Mouse (Mus musculus) right cerebral cortex, postnatal 4 days (tissue): ENCODE results near the gene Coq10b.
"Not testable (repeated sequence)": the region's sequence is repeated elsewhere in the genome, so short reads cannot be mapped to it uniquely, and the experiment has no call there.

Experiments
- DNase-seq: peaks from one replicate; pipeline ENCODE4 v3.0.0-alpha.2; 2022

The Coq10b gene

GRCm38 (mm10) chr1:55052355-55052953, at the start of gene Coq10b:
Gene Coq10b, plus strand, starts transcription at chr1:55052770.
- DNase-seq: peak; percentile 95

DNA sequence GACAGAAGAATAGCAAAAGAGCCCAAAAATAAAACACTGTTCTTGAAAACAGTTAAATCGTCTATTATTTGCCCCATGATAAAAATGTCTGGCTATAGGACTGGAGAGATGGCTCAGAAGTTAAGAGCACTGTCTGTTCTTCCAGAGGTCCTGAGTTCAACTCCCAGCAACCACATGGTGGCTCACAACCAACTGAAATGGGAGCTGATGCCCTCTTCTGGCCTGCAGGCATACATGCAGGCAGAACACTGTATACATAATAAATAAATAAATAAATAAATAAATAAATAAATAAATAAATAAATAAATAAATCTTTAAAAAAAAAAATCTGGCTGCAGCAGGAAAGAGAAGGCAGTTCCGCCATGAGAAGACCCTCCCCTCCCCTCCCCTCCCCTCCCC, 44.3 kb upstream of the Coq10b start:
- DNase-seq: not testable (repeated sequence)

DNA sequence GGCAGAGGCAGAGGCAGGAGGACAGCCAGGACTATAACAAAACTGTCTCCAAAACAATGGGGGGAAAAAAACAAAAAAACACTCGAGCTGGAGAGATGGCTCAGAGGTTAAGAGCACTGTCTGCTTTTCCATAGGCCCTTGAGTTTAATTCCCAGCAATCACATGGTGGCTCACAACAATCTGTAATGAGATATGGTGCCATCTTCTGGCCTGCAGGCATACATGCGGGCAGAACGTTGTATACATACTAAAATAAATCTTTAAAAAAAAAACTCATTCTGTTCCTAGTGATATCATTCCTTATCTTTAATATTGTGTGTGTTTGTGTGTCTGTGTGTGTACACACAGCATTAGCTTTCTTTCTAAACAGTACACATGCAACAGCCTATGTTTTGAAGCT, 40.1 kb upstream of the Coq10b start:
- DNase-seq: no peak

DNA sequence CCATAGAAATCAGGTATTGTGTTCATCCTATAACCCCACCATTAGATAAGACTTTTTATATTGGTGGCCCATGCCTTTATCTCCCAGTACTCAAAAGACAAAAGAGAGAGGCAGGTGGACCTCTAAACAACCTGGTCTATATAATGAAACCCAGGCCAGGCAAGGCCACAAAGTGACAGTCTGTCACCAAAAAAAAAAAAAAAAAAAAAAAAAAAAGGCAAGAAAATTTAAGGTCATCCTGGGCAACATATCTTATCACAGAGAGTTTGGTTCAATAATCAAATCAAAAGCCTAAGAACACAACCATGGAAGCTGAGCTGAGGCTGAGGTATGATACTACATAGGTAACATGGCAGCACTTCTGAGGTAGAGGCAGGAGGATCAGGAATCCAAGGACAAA, 30.7 kb upstream of the Coq10b start:
- DNase-seq: no peak

DNA sequence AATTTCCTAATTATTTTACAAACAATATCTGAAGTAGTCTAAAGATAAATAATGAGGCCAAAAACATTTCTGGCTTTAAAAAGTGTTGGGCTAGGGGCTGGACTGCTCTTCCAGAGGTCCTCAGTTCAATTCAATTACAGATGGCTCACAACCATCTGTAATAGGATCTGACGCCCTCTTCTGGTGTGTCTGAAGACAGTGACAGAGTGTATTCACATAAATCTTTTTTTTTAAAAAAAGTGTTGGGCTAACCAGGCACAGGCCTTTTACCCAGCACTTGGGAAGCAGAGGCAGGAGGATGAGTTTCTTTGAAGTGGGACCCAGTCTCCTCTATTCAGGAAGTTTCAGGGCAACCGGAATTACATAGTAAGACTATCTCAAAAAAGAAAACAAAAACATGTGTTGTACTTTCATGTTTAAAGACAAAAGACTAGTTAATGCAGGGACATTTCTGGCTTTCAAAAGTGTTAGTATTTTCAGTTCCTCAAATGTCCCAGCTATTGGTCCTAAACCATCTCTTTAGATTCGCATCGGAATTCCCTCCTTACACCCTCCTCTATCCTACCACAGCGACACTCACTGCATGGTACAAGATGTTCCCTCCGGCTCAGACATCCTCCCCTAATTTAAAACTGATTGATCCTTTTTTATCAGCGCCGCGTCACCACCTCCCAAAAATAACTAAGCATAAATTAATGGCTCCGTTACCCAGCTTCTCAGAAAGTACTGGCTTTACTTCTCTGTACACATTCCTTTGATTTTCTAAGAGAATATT, 26.7 kb upstream of the Coq10b start:
- no peak for DNase-seq

- no peak for DNase-seq
Observed at GRCm38 (mm10) chr1:55026444-55027252, 25.9 kb upstream of the Coq10b start.

- peak; percentile 94 for DNase-seq
Observed at GRCm38 (mm10) chr1:55027253-55027801, 25.2 kb upstream of the Coq10b start, which contains the start of gene Sf3b1. Gene Sf3b1, minus strand, starts transcription at chr1:55027481.

- DNase-seq: no peak
Observed at GRCm38 (mm10) chr1:55027966-55028365, 24.6 kb upstream of the Coq10b start.

GRCm38 (mm10) chr1:55028512-55029249, 23.9 kb upstream of the Coq10b start:
- no peak for DNase-seq

DNA sequence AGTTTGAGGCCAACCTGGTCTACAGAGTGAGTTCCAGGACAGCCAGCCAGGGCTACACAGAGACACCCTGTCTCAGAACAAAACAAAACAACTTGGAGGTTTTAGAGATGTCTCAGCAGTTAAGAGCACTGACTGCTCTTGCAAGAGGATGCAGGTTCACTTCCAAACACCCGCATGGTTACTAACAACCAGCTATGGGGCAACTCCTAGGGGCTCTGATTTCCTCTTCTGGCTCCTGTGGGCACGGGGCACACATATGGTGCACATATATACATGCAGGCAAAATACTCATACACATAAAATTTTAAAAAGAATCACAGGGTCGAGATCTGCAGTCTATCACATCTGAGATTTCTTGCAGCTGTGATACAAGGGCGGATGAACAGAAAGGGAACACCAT, 23.1 kb upstream of the Coq10b start:
- no peak for DNase-seq

- no peak for DNase-seq
Observed at GRCm38 (mm10) chr1:55031026-55031779, 21.4 kb upstream of the Coq10b start.

DNA sequence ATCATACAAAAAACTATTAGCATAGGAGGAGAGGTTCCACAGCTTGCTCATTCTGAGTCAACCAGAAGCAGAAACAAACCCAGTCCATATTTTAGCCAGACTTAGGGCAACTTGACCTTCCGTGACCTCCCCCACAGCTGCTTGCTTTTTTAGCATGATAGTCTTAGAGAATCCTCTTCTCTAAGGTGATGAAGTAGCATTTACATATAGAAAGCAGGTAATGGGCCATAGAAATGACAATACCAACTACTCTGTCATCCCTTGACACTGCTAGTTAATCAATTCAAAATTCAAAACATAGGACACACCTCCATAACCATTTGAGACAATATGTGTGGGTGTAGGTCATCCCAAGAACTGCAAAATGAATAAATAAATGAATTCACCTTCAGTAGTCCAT, 12.6 kb upstream of the Coq10b start:
- no peak for DNase-seq

DNA sequence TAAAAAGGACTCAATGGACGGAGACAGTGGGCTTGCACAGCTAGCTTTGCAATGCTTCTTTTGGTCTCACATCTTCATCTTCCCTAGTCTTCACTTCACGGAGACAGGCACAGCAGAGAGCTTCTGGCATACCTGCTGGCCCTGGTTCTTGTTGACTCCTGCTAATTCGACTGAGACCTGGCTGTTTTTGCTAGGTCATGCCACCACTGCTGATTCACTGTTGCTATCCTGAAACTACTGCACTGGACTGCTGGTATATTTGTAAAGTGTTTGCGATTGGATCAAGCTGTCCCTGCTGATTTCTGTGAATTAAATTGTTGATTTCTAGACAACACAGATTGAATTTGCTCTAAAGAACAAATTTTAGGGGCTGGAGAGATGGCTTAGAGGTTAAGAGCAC, 10.9 kb upstream of the Coq10b start:
- DNase-seq: no peak

- no peak for DNase-seq
Observed at GRCm38 (mm10) chr1:55042246-55042645, 10.3 kb upstream of the Coq10b start.

DNA sequence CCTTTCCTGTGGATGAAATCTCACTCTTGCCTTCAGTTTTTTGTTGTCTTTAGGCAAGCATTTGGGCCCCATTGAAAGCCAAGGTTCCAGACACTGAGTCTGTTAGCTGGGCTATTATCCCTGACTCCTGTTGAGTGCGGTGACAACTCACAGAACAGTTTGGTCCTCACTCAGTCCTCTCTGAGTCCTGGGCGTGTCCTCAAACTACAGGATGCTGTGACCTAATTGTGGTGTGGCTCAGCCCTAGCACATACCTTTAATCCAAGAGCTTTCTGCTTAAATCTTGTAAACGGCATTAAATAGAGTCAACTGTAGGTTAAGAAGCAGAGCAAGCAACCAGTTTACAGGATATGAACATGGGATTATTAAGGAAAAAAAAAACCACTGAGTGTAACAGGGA, 9.4 kb upstream of the Coq10b start:
- DNase-seq: no peak

- DNase-seq: no peak
Observed at GRCm38 (mm10) chr1:55048841-55049587, 3.6 kb upstream of the Coq10b start.

- no peak for DNase-seq
Observed at GRCm38 (mm10) chr1:55051671-55052070, 899 bp upstream of the Coq10b start.

- DNase-seq: no peak
Observed at GRCm38 (mm10) chr1:55053005-55053404, 435 bp downstream of the Coq10b start.

GRCm38 (mm10) chr1:55053596-55053995, 1.0 kb downstream of the Coq10b start:
- DNase-seq: no peak

DNA sequence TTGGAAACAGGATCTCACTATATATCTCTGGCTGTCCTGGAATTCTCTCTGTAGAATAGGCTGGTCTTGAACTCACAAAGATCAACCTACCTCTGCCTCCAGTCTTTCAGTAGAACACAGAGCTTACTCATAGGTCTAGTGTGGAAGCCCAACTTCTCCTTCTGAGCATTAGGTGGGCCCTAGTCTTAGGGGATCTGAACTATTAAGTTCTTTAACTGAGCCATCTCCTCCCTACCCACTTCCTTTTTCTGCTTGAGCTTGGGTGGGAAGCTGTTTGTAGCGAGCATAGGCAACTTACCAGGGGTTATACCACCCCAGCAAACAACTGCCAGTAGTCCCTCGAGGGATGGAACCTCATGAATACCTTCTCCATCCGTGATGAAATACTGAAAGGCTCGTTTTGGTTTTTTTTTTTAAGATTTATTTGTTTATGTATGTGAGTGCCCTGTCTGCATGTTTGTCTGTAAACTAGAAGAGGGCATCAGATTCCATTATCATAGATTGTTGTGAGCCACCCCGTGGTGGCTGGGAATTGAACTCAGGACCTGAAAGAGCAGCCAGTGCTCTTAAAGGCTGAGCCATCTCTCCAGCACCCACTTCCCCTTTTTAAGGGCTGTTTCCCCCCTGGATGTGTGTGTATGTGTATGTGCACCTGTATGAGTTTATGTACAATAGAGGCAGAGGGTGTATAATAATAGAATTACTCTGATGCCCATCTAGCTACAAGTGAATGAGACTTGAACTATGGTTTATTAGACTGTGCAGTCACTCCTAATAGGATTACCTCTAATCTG, 2.9 kb downstream of the Coq10b start:
- no peak for DNase-seq
